Mouse (Mus musculus) limb, embryonic 14.5 days (tissue): ENCODE measurements at regions not wholly inside any gene's neighbourhood (a gene's known extent, or its start where the extent isn't known, plus 50 kb on each side); places are given as distances from the start of the nearest gene placed in this dataset.

Experiments
- ATAC-seq: fragments of 200-750 bp; cut with Nextera tagmentation; 2 replicates; pipeline ENCODE4 v1.8.0; 2017; ENCODE audit warnings: low read depth, moderate number of reproducible peaks, moderate TSS enrichment; ENCODE audit not compliant: low FRiP score
- DNase-seq: peaks from one replicate; pipeline ENCODE4 v3.0.0-alpha.2; 2015; ENCODE audit warnings: low spot score
- H3K27ac ChIP-seq: fragments of 300-500 bp; sonication (generic); replicated peaks from 2 replicates; pipeline ENCODE4 v1.5.1; 2014; ENCODE audit warnings: low read depth, mild to moderate bottlenecking, low read length, moderate library complexity, mixed read lengths
- H3K27me3 ChIP-seq: fragments of 300-500 bp; sonication (generic); 2 replicates; pipeline ENCODE4 v1.6.1; 2014; ENCODE audit warnings: low read length, mixed read lengths; ENCODE audit not compliant: control insufficient read depth, insufficient read depth
- H3K36me3 ChIP-seq: fragments of 300-500 bp; sonication (generic); 2 replicates; pipeline ENCODE4 v1.6.1; 2014; ENCODE audit warnings: mild to moderate bottlenecking, low read length, moderate library complexity, mixed read lengths; ENCODE audit not compliant: control insufficient read depth, insufficient read depth
- H3K4me1 ChIP-seq: fragments of 300-500 bp; sonication (generic); 2 replicates; pipeline ENCODE4 v1.6.1; 2014; ENCODE audit warnings: antibody characterized with exemption, low read length, mixed read lengths; ENCODE audit not compliant: control insufficient read depth, insufficient read depth
- H3K4me2 ChIP-seq: fragments of 300-500 bp; sonication (generic); replicated peaks from 2 replicates; pipeline ENCODE4 v1.6.1; 2014; ENCODE audit warnings: low read depth, mild to moderate bottlenecking, low read length, moderate library complexity; ENCODE audit not compliant: severe bottlenecking
- H3K4me3 ChIP-seq: fragments of 300-500 bp; sonication (generic); replicated peaks from 2 replicates; pipeline ENCODE4 v1.5.1; 2014; ENCODE audit warnings: low read length
- H3K9ac ChIP-seq: fragments of 300-500 bp; sonication (generic); 2 replicates; pipeline ENCODE4 v1.6.1; 2014; ENCODE audit warnings: mild to moderate bottlenecking, low read depth, low read length, moderate library complexity; ENCODE audit not compliant: severe bottlenecking
- H3K9me3 ChIP-seq: fragments of 300-500 bp; sonication (generic); 2 replicates; pipeline ENCODE4 v1.6.1; 2016; ENCODE audit warnings: low read length; ENCODE audit not compliant: control insufficient read depth
- POLR2A ChIP-seq: fragments of 200-500 bp; IDR thresholded peaks from 2 replicates; pipeline ENCODE4 v1.8.0; 2012; ENCODE audit warnings: inconsistent platforms, mild to moderate bottlenecking, moderate library complexity, borderline replicate concordance; ENCODE audit not compliant: insufficient read depth, insufficient read length; ENCODE audit errors: extremely low read depth
- WGBS: fragments of 180-500 bp; shearing (Covaris S2); extraction: QIAGEN DNeasy Blood & Tissue Kit; methylation state at CpG from one replicate; pipeline ENCODE4 v1.1.7; 2014; 5-methylcytosine and 5-hydroxymethylcytosine counted together

- Histone ChIP-seq H3K9ac (no peak overlapping the region), H3K27me3 (no peaks in the 10 kb centered on the region), H3K4me1 (no peaks in the 10 kb centered on the region), H3K27ac (no peak overlapping the region), H3K4me2 (no peak overlapping the region), H3K4me3 (no peak overlapping the region), H3K36me3 (no peaks in the 10 kb centered on the region), H3K9me3 (no peaks in the 10 kb centered on the region)
- ATAC-seq = no peak
- TF ChIP-seq POLR2A = no peak
- no peak for DNase-seq
These were observed 392.7 kb downstream of the Zfp804a start for GRCm38 (mm10) chr2:82445706-82446105.

DNA sequence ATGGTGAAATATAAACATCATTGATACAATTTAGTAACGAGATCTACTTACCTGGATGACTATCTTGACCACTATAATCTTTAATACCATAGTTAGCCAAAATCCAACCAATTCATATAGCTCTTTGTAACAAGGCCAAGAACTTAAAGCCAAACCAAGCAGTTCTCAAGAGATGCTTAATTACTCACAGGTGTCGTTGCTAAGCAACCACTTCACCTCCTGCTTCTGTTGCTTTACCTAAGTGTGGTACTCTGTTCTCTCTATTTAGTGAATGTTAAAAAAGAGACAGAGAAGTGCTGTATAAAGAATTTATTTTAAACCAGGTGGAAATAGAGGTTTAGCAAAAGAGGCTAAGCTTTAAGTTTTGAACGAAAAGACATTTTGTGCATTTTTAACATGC lies 402.7 kb downstream of the Zfp804a start:
- no peak overlapping the region for H3K4me2 ChIP-seq
- H3K27me3 ChIP-seq = no peaks in the 10 kb centered on the region
- H3K27ac ChIP-seq = no peak overlapping the region
- no peaks in the 10 kb centered on the region for H3K36me3 ChIP-seq
- no peaks in the 10 kb centered on the region for H3K4me1 ChIP-seq
- no peak overlapping the region for H3K4me3 ChIP-seq
- ATAC-seq (no peak), DNase-seq (peak; percentile 25)
- H3K9me3 ChIP-seq = no peaks in the 10 kb centered on the region
- 80% methylated on average over 3 of the region's 3 CpGs for WGBS
- H3K9ac ChIP-seq = no peak overlapping the region
- no peak for TF ChIP-seq POLR2A
